Mouse (Mus musculus): ENCODE data around the gene D430042O09Rik. TPM values are rescaled to one million over a fixed set of nuclear protein-coding genes. Genes with fewer than 3 reads are reported as not detected.

The D430042O09Rik gene
- polyA plus RNA-seq, 1 experiment from 2014 or later: 10.1 TPM

GRCm38 (mm10) chr7:125714803-125715202 is 7.1 kb downstream of the D430042O09Rik start:
- H3K4me3 ChIP-seq (replicated peaks): no peak overlapping the region
- no peak overlapping the region for H3K4me2 ChIP-seq
- no peak overlapping the region for H3K9ac ChIP-seq
- no peak overlapping the region for H3K27ac ChIP-seq
- no peaks in the 10 kb centered on the region for H3K36me3 ChIP-seq
- no peaks in the 10 kb centered on the region for H3K4me1 ChIP-seq
- no peaks in the 10 kb centered on the region for H3K27me3 ChIP-seq
- no peaks in the 10 kb centered on the region for H3K9me3 ChIP-seq (replicated peaks)
- no peak for ATAC-seq (replicated peaks; ENCODE audit: low FRiP score)
- WGBS: 91% methylated on average over 3 of the region's 3 CpGs

DNA sequence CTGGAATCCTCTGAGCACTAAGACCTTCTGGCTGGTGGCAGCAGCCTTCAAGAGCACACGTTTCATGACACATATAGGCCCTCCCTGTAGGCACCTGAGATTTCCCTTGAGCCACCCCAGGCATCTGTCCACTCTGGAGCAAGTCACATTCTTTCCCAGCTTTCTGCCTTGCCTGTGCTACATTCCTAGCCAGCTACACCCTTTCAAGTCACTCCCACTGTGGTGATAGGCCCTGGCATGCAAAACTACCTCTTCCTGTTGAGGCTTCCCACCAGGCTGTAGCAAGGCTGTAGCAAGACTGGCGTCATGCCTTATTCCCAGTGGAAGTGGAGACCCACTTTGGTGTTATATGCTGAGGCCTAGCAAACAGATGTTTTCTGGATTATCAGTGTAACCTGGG is 9.0 kb downstream of the D430042O09Rik start:
- ATAC-seq (replicated peaks; ENCODE audit: low FRiP score): no peak
- Histone ChIP-seq H3K9me3 (replicated peaks) (no peaks in the 10 kb centered on the region), H3K9ac (no peak overlapping the region), H3K4me2 (no peak overlapping the region), H3K4me1 (no peaks in the 10 kb centered on the region), H3K27me3 (no peaks in the 10 kb centered on the region), H3K36me3 (no peaks in the 10 kb centered on the region), H3K4me3 (replicated peaks) (no peak overlapping the region), H3K27ac (no peak overlapping the region)
- 59% methylated on average over 2 of the region's 2 CpGs for WGBS

DNA sequence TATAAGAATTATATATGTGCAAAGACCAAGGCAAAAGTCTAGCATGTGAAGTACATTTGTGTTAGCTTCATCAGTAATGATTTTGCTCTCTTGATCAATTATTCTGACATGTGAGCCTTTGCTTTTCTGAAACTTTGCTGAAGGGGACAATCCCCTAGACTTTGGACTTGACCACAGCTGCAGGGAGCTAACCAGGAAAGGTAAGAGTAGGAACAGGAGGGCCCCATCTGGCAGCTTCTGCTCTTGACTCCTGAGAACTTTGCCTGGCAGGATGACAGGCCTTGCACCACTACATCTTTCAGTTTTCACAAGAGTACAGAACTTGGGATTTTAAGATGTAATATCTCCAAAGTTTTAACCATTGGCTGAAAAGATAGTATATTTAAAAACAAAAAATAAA is 9.9 kb downstream of the D430042O09Rik start:
- Histone ChIP-seq H3K9me3 (replicated peaks) (no peaks in the 10 kb centered on the region), H3K4me3 (replicated peaks) (no peak overlapping the region), H3K9ac (no peak overlapping the region), H3K4me1 (no peaks in the 10 kb centered on the region), H3K4me2 (no peak overlapping the region), H3K27me3 (no peaks in the 10 kb centered on the region), H3K36me3 (no peaks in the 10 kb centered on the region), H3K27ac (no peak overlapping the region)
- ATAC-seq (replicated peaks; ENCODE audit: low FRiP score): no peak

GRCm38 (mm10) chr7:125720370-125720769 is 12.7 kb downstream of the D430042O09Rik start:
- H3K27ac ChIP-seq: no peak overlapping the region
- ATAC-seq (replicated peaks; ENCODE audit: low FRiP score): no peak
- H3K27me3 ChIP-seq: no peaks in the 10 kb centered on the region
- no peak overlapping the region for H3K4me2 ChIP-seq
- 66% methylated on average over 5 of the region's 5 CpGs for WGBS
- no peaks in the 10 kb centered on the region for H3K36me3 ChIP-seq
- H3K9ac ChIP-seq: no peak overlapping the region
- no peak overlapping the region for H3K4me3 ChIP-seq (replicated peaks)
- no peaks in the 10 kb centered on the region for H3K4me1 ChIP-seq
- H3K9me3 ChIP-seq (replicated peaks): no peaks in the 10 kb centered on the region

DNA sequence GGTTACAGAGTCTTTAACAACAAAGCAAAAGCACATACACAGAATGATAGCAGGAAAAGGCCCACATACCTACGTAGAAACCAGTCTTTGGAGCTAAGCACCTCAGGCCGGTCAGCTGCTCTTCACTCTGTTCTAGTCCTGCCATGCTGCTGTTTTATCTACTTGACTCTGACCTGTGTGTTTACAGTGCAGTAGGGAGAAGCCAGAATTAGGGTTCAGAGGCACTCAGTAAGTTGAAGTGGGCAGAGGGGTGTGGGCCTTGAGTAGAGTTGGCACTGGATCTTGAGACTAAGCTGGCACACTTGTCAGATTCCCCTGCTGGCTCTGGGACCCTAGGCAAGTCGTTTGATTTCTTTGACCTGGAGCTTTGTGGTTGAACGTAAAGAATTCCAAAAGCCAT is 13.3 kb downstream of the D430042O09Rik start:
- Histone ChIP-seq H3K4me3 (replicated peaks) (no peak overlapping the region), H3K9ac (no peak overlapping the region), H3K27ac (no peak overlapping the region), H3K4me2 (no peak overlapping the region), H3K36me3 (no peaks in the 10 kb centered on the region), H3K9me3 (replicated peaks) (no peaks in the 10 kb centered on the region), H3K4me1 (no peaks in the 10 kb centered on the region), H3K27me3 (no peaks in the 10 kb centered on the region)
- no peak for ATAC-seq (replicated peaks; ENCODE audit: low FRiP score)
- 93% methylated on average over 4 of the region's 4 CpGs for WGBS

DNA sequence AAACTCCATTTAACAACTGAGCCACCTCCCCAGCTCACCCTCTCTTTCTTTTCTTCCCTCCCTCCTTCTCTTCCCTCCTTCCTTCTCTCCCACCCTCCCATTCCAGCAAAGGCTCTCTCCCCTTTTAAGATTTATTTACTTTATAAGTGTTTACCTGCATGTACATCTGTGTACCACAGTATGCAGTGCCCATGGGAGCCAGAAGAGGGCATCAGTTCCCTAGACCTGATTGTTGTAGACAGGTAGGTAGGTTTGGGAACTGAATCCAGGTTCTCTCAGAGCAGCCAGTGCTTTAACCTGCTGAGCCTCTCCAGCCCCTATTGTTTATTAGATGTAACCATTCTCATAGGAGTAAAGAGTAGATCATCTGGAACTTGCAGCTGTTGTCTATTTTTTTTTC is 14.4 kb downstream of the D430042O09Rik start:
- Histone ChIP-seq H3K27me3 (no peaks in the 10 kb centered on the region), H3K4me2 (no peak overlapping the region), H3K9me3 (replicated peaks) (no peaks in the 10 kb centered on the region), H3K27ac (no peak overlapping the region), H3K9ac (no peak overlapping the region), H3K4me3 (replicated peaks) (no peak overlapping the region), H3K4me1 (no peaks in the 10 kb centered on the region), H3K36me3 (no peaks in the 10 kb centered on the region)
- no peak for ATAC-seq (replicated peaks; ENCODE audit: low FRiP score)

DNA sequence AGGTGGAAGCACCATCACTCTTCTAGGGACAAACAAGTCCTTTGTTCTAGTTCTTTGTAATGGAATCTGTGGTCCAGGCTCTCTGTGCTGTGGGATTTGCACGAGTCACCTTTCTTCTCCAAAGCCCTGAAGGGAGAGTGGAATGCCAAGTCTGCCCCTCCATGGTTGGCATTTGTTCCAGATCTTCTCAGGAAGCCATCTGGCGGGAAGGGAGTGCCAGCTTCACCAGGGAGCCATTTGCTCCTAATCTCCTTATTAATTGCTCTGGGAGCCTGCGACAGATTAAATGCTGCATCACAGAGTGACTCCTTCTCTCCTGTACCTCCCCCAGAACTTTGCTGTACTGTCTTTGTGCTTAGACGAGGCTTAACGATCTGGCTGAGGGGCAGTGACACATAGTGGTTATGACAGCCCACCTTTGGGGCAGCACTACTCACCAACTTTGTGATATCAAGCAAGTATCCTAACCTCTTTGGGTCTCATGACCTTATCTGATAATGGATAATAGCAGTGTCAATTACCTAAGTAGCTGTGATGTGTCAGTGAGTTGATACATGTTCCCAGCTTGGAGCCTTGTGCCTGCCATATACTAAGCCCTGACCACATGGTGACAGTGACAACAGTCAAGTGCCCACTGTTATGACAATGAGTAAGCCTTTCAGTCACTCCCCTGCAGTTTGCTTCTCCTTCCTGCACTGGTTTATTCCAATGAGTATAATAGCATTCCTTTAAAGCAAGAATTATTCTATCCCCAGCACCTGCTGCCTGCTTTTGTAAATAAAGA is 15.7 kb downstream of the D430042O09Rik start:
- ATAC-seq (replicated peaks; ENCODE audit: low FRiP score): no peak

DNA sequence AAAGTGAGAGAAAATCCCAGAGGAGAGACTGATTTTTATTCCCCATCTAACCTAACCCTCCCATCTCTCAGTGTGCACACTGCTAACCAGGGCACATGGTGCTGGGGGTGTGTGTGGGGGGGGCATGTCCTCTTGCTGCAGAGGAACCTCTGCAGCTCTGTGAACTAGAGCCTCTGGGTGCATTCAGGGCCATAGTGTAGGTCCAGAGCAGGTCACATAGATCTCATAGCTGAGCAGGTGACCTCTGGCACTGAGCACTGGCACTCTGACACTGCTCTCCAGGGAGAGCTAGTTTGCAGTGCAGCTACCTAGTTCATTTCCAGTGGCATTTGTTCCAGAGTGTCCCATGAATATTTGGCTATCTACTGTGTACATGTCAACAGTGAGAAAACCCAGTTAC is 24.0 kb downstream of the D430042O09Rik start:
- Histone ChIP-seq H3K4me1 (no peaks in the 10 kb centered on the region), H3K4me2 (no peak overlapping the region), H3K27me3 (no peaks in the 10 kb centered on the region), H3K9ac (no peak overlapping the region), H3K36me3 (no peaks in the 10 kb centered on the region), H3K4me3 (replicated peaks) (no peak overlapping the region), H3K9me3 (replicated peaks) (no peaks in the 10 kb centered on the region), H3K27ac (no peak overlapping the region)
- no peak for ATAC-seq (replicated peaks; ENCODE audit: low FRiP score)

More for the DNA sequence above, 15.7 kb downstream of the D430042O09Rik start:
- Histone ChIP-seq H3K9me3 (replicated peaks) (no peaks in the 10 kb centered on the region), H3K4me3 (replicated peaks) (no peak overlapping the region), H3K36me3 (no peaks in the 10 kb centered on the region), H3K4me2 (no peak overlapping the region), H3K27me3 (no peaks in the 10 kb centered on the region), H3K27ac (no peak overlapping the region), H3K4me1 (no peaks in the 10 kb centered on the region), H3K9ac (no peak overlapping the region)
- WGBS: 61% methylated on average over 5 of the region's 5 CpGs

- Histone ChIP-seq H3K4me2 (no peak overlapping the region), H3K27ac (no peak overlapping the region), H3K4me1 (no peaks in the 10 kb centered on the region), H3K9me3 (replicated peaks) (no peaks in the 10 kb centered on the region), H3K9ac (no peak overlapping the region), H3K27me3 (no peaks in the 10 kb centered on the region), H3K36me3 (no peaks in the 10 kb centered on the region), H3K4me3 (replicated peaks) (no peak overlapping the region)
- WGBS: 89% methylated on average over 4 of the region's 4 CpGs
- ATAC-seq (replicated peaks; ENCODE audit: low FRiP score): no peak
Observed at GRCm38 (mm10) chr7:125733791-125734190, 26.1 kb downstream of the D430042O09Rik start.

DNA sequence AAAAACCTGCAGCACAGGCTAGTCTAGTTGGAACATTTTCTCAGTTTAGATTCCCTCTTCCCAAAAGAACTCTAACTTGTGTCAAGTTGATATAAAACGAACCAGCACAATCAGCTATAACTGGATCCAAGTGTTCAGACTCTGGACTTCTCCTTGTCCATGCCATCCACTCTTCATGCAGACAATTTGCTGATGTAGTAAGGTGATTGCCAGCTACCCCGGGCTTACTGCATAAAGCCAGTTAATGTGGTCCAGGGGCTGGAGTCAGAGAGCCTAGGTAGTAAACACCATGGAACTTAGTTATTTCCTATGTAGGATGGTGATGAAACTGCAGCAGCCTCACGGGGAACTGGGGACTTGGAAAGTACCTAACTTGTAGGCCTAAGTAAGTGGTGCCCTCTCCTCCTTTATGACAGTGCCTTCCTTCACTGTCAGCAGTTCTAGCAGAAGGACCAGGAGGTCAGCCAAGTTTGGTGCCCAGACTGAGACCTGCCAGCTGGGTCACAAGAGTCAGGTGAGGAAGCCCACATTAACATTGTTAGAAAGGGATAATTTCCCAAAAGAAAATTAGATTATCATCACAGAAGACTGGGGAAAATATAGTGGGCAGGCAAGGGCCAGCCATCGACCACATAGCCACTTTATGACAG is 28.8 kb downstream of the D430042O09Rik start:
- H3K27ac ChIP-seq: no peak overlapping the region
- H3K4me1 ChIP-seq: peaks cover 5% of the 10 kb centered on the region
- no peak overlapping the region for H3K4me2 ChIP-seq
- no peaks in the 10 kb centered on the region for H3K27me3 ChIP-seq
- no peak overlapping the region for H3K4me3 ChIP-seq (replicated peaks)
- ATAC-seq (replicated peaks; ENCODE audit: low FRiP score): no peak
- H3K9ac ChIP-seq: no peak overlapping the region
- no peaks in the 10 kb centered on the region for H3K36me3 ChIP-seq
- 85% methylated on average over 4 of the region's 4 CpGs for WGBS
- H3K9me3 ChIP-seq (replicated peaks): no peaks in the 10 kb centered on the region

GRCm38 (mm10) chr7:125740521-125740920 is 32.8 kb downstream of the D430042O09Rik start:
- H3K4me2 ChIP-seq: no peak overlapping the region
- H3K9ac ChIP-seq: no peak overlapping the region
- H3K27me3 ChIP-seq: no peaks in the 10 kb centered on the region
- H3K9me3 ChIP-seq (replicated peaks): no peaks in the 10 kb centered on the region
- no peak overlapping the region for H3K4me3 ChIP-seq (replicated peaks)
- no peak for ATAC-seq (replicated peaks; ENCODE audit: low FRiP score)
- H3K27ac ChIP-seq: no peak overlapping the region
- H3K4me1 ChIP-seq: peaks cover 8% of the 10 kb centered on the region
- WGBS: 51% methylated on average over 2 of the region's 2 CpGs
- H3K36me3 ChIP-seq: no peaks in the 10 kb centered on the region

GRCm38 (mm10) chr7:125741271-125741703 is 33.6 kb downstream of the D430042O09Rik start:
- H3K9ac ChIP-seq: no peak overlapping the region
- WGBS: 44% methylated on average over 1 of the region's 1 CpGs
- no peaks in the 10 kb centered on the region for H3K9me3 ChIP-seq (replicated peaks)
- no peak overlapping the region for H3K4me2 ChIP-seq
- no peaks in the 10 kb centered on the region for H3K27me3 ChIP-seq
- no peak overlapping the region for H3K27ac ChIP-seq
- H3K4me1 ChIP-seq: peaks cover 8% of the 10 kb centered on the region
- H3K36me3 ChIP-seq: no peaks in the 10 kb centered on the region
- ATAC-seq (replicated peaks; ENCODE audit: low FRiP score): no peak
- no peak overlapping the region for H3K4me3 ChIP-seq (replicated peaks)

DNA sequence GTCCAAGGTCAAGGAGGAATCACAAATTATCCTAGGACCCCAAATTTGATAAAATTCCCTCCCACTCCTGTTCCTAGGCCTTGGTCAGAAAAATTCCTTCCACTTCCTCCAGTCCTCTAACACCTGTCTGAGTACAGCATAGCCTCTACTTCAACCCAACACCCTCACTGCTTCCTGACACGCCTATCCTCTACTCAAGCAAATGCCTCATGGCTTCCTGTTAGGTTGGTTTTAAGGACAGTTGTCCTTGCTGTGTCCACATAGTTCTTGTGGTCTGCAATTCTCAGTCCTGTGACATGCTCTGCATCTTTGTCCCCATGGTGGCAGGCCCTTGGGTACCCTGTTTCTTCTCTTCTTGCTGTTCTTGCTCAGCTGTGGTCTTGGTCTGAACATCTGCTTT is 37.1 kb downstream of the D430042O09Rik start:
- no peak for ATAC-seq (replicated peaks; ENCODE audit: low FRiP score)
- H3K4me2 ChIP-seq: no peak overlapping the region
- no peaks in the 10 kb centered on the region for H3K36me3 ChIP-seq
- H3K4me3 ChIP-seq (replicated peaks): no peak overlapping the region
- no peak overlapping the region for H3K9ac ChIP-seq
- H3K27ac ChIP-seq: no peak overlapping the region
- WGBS: 75% methylated on average over 1 of the region's 1 CpGs
- H3K9me3 ChIP-seq (replicated peaks): no peaks in the 10 kb centered on the region
- peaks cover 8% of the 10 kb centered on the region for H3K4me1 ChIP-seq
- no peaks in the 10 kb centered on the region for H3K27me3 ChIP-seq

Measured in kidney, embryonic 15.5 days (tissue).